Mouse (Mus musculus) embryonic facial prominence, embryonic 14.5 days (tissue): ENCODE measurements around the gene Col5a3. TPM values are rescaled to one million over a fixed set of nuclear protein-coding genes. Genes with fewer than 3 reads are reported as not detected.
A peak's percentile ranks its signal among the peaks of the same experiment; 100 is the strongest.

Experiments
- ATAC-seq: fragments of 200-750 bp; cut with Nextera tagmentation; 2 replicates; pipeline ENCODE4 v1.8.0; 2017; ENCODE audit warnings: low read depth, moderate number of reproducible peaks, moderate TSS enrichment
- DNase-seq: peaks from one replicate; pipeline ENCODE4 v3.0.0-alpha.2; 2015; ENCODE audit warnings: low spot score
- H3K27ac ChIP-seq: fragments of 300-500 bp; sonication (generic); replicated peaks from 2 replicates; pipeline ENCODE4 v1.5.1; 2014; ENCODE audit warnings: low read depth, mild to moderate bottlenecking, low read length, moderate library complexity
- H3K27me3 ChIP-seq: fragments of 300-500 bp; sonication (generic); replicated peaks from 2 replicates; pipeline ENCODE4 v1.6.1; 2014; ENCODE audit warnings: low read length; ENCODE audit not compliant: control insufficient read depth, insufficient read depth
- H3K36me3 ChIP-seq: fragments of 300-500 bp; sonication (generic); 2 replicates; pipeline ENCODE4 v1.6.1; 2014; ENCODE audit warnings: low read length, mixed read lengths; ENCODE audit not compliant: control insufficient read depth, insufficient read depth
- H3K4me1 ChIP-seq: fragments of 300-500 bp; sonication (generic); 2 replicates; pipeline ENCODE4 v1.6.1; 2014; ENCODE audit warnings: antibody characterized with exemption, low read length; ENCODE audit not compliant: control insufficient read depth, insufficient read depth
- H3K4me2 ChIP-seq: fragments of 300-500 bp; sonication (generic); 2 replicates; pipeline ENCODE4 v1.6.1; 2014; ENCODE audit warnings: low read depth, mild to moderate bottlenecking, low read length, moderate library complexity, mixed read lengths
- H3K4me3 ChIP-seq: fragments of 300-500 bp; sonication (generic); 2 replicates; pipeline ENCODE4 v1.5.1; 2014; ENCODE audit warnings: low read depth, mild to moderate bottlenecking, low read length
- H3K9ac ChIP-seq: fragments of 300-500 bp; sonication (generic); 2 replicates; pipeline ENCODE4 v1.6.1; 2014; ENCODE audit warnings: low read depth, mild to moderate bottlenecking, low read length, moderate library complexity, mixed read lengths
- H3K9me3 ChIP-seq: fragments of 300-500 bp; sonication (generic); 2 replicates; pipeline ENCODE4 v1.6.1; 2016; ENCODE audit warnings: low read length; ENCODE audit not compliant: control insufficient read depth
- WGBS: fragments of 180-500 bp; shearing (Covaris S2); extraction: QIAGEN DNeasy Blood & Tissue Kit; methylation state at CpG from one replicate; pipeline ENCODE4 v1.1.7; 2014; 5-methylcytosine and 5-hydroxymethylcytosine counted together
- polyA plus RNA-seq: library from polyadenylated mRNA; unstranded; fragments of >200 nt; fragmentation: Nextera tagmentation; extraction: Ambion mirVana; gene quantifications from 2 replicates; pipeline ENCODE4 v1.2.1, GENCODE M21; 2014

Col5a3 gene
- polyA plus RNA-seq, 1 experiment from 2014 or later: 13.2 TPM

DNA sequence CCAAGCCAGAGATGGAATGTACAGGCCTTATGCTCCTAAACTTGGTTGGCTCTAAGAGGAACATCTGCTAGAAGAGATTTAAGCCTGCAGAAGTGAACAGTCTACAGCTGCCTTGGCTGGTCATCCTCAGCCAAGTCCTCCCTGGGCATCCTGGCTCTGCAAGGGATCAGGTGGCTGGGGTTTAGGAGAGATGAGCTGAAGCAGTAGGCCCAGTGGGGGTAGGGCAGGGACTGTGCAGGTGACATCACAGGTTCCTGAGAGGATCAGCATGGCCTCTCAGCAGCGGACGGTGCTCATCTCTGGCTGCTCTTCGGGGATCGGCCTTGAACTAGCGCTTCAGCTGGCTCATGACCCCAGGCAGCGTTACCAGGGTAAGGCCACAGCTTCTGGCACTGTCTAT, 3.4 kb upstream of the Col5a3 start, which contains the start of gene Rdh8:
Rdh8 (plus strand) TSS at position 268 of the 400 bp plus-strand sequence.
- Histone ChIP-seq H3K9me3 (no peaks in the 10 kb centered on the region), H3K4me1 (0 out of 2 replicates have a peak, but pooled peaks cover 4% of the 10 kb centered on the region), H3K27me3 (no peaks in the 10 kb centered on the region; the same call in 1 of the 2 replicates), H3K27ac (no peak within 1 kb of the TSS), H3K4me3 (no peak within 1 kb of the TSS), H3K4me2 (no peak within 1 kb of the TSS), H3K9ac (no peak within 1 kb of the TSS), H3K36me3 (no peaks in the 10 kb centered on the region)
- no peak for DNase-seq
- ATAC-seq: no peak
- WGBS: 68% methylated on average over 6 of the region's 6 CpGs

DNA sequence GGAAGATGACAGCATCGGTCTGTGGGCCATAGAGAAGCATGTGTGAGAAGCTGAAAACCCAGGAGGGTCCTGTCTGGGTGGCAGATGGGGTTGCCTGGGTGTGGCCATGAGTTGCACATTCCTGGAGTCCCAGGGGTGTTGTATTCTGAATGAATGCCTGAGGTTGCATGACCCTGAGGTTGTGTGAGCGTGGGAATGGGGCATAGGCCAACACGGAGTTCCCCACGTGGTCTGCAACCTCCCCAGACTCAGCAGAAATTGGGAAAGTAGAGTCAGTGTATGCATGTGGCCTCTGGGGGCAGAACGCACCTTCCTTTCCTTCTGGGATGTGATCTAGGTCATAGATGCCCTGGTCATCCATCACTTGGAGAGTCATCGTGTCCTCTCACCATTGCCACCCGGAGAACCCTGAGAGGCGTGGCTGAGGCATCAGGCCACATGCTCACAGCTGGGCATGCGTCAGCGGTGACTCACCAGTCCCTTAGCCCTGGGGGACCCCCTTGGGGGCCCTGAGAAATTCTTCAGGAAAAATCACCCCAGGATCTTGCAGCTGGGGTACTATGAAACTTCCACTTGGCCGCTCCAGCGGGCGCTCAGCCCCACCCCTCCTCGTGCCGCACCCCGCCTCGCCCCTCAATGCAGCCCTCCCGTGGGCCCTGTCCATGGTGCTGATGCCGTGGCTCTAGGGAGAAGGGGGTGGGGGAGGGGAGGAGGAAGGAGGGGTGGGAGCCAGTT, 2.2 kb downstream of the Col5a3 start:
- H3K36me3 ChIP-seq: no peaks in the 10 kb centered on the region
- H3K4me1 ChIP-seq: peaks cover 11% of the 10 kb centered on the region; the same call in 1 of the 2 replicates
- H3K4me2 ChIP-seq: peak overlapping the region; percentile 21
- peak; percentile 54 for ATAC-seq
- WGBS: 10% methylated on average over 19 of the region's 19 CpGs
- no peak overlapping the region for H3K9ac ChIP-seq
- no peak overlapping the region for H3K4me3 ChIP-seq
- no peaks in the 10 kb centered on the region for H3K9me3 ChIP-seq
- no peak overlapping the region for H3K27ac ChIP-seq
- H3K27me3 ChIP-seq: no peaks in the 10 kb centered on the region; the same call in 1 of the 2 replicates
- peak; percentile 59 for DNase-seq

DNA sequence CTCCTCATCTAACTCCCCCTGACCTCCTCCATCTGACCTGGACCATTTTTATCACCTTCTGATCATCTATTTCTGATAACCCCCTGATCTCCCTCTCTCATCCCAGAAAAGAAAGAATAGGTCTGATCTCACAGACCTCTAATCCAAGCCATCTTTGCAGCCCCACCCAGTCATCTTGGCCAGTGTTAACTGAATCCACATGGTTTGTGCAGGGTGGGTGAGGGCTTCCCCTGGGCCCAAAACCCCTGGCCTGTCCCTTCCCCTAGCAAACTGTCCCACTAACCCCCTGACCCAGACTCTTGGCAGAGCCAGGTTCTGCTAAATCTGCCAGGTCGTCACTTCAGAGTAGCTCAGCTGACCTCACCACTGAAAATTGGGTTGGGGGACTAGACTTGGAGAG, 4.1 kb downstream of the Col5a3 start:
- DNase-seq (no peak), ATAC-seq (no peak)
- Histone ChIP-seq H3K27me3 (no peaks in the 10 kb centered on the region; the same call in 1 of the 2 replicates), H3K36me3 (no peaks in the 10 kb centered on the region), H3K9me3 (no peaks in the 10 kb centered on the region), H3K4me3 (no peak overlapping the region), H3K4me1 (peaks cover 11% of the 10 kb centered on the region; the same call in 1 of the 2 replicates), H3K27ac (no peak overlapping the region), H3K4me2 (no peak overlapping the region), H3K9ac (no peak overlapping the region)
- 55% methylated on average over 1 of the region's 1 CpGs for WGBS

DNA sequence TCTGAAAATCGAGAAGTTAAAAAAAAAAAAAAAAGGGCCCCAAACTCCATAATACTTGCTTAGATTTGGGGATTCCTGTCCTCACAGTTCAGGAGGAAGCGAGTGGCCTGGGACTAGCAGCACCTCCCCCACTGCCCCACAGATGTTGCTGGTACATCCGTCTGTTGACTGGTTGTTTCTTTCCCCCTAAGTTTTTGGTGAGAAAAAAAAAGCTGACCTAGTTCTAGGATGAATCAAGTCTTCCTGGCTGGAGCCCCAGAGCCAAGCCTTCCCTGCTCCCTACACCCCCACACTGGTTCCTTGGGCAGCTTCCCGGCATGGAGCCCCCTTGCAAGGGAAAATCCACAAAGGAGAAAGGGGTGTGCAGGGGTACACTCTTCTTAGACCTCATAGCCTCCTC, 4.6 kb downstream of the Col5a3 start:
- Histone ChIP-seq H3K4me3 (no peak overlapping the region), H3K9me3 (no peaks in the 10 kb centered on the region), H3K4me1 (peaks cover 11% of the 10 kb centered on the region; the same call in 1 of the 2 replicates), H3K27me3 (no peaks in the 10 kb centered on the region; the same call in 1 of the 2 replicates), H3K9ac (no peak overlapping the region), H3K27ac (no peak overlapping the region), H3K36me3 (no peaks in the 10 kb centered on the region), H3K4me2 (no peak overlapping the region)
- DNase-seq: no peak
- 43% methylated on average over 4 of the region's 4 CpGs for WGBS
- no peak for ATAC-seq

DNA sequence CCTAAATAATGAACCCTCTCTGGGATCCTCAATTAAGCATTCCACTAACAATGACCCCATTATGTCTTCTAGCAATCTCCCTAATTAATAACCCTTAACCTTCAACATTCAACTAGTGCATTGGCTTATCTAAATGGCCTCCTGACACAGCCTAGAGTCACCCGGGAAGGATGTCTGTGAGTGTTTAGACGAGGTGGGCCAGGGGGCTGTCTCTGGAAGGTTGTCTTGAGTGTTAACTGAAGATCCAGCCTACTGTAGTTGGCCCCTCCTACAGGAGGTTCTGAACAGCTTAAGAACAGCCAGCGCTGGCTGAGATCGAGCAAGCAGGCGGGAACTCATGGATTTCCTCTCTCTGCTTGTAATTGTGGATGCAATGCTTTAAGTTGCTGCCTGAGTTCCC, 9.2 kb downstream of the Col5a3 start:
- Histone ChIP-seq H3K27ac (no peak overlapping the region), H3K4me1 (no peaks in the 10 kb centered on the region), H3K36me3 (no peaks in the 10 kb centered on the region), H3K4me3 (no peak overlapping the region), H3K9ac (no peak overlapping the region), H3K27me3 (no peaks in the 10 kb centered on the region), H3K4me2 (no peak overlapping the region), H3K9me3 (peaks cover 6% of the 10 kb centered on the region; the same call in 1 of the 2 replicates)
- no peak for ATAC-seq
- 35% methylated on average over 5 of the region's 5 CpGs for WGBS
- no peak for DNase-seq

DNA sequence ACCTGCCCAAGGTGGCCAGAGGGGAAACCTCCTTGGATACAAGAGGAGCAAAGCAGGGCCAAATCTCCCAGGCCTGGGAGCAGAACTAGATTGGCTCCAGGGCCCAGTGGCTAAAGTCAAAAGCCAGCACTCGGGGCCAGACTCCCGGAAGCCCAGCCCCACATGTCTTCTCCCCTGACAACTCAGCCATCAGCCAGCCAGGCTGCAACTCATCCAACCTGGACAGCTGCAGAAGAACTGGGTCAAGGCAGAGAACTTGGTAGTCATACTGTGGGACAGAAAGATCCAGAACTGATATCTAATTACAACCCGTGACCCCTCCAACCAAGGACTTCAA, 9.7 kb downstream of the Col5a3 start:
- Histone ChIP-seq H3K36me3 (no peaks in the 10 kb centered on the region), H3K4me2 (no peak overlapping the region), H3K27me3 (no peaks in the 10 kb centered on the region), H3K4me1 (no peaks in the 10 kb centered on the region), H3K27ac (no peak overlapping the region), H3K4me3 (no peak overlapping the region), H3K9me3 (peaks cover 6% of the 10 kb centered on the region; the same call in 1 of the 2 replicates), H3K9ac (no peak overlapping the region)
- WGBS: 69% methylated on average over 3 of the region's 3 CpGs
- ATAC-seq (no peak), DNase-seq (no peak)

DNA sequence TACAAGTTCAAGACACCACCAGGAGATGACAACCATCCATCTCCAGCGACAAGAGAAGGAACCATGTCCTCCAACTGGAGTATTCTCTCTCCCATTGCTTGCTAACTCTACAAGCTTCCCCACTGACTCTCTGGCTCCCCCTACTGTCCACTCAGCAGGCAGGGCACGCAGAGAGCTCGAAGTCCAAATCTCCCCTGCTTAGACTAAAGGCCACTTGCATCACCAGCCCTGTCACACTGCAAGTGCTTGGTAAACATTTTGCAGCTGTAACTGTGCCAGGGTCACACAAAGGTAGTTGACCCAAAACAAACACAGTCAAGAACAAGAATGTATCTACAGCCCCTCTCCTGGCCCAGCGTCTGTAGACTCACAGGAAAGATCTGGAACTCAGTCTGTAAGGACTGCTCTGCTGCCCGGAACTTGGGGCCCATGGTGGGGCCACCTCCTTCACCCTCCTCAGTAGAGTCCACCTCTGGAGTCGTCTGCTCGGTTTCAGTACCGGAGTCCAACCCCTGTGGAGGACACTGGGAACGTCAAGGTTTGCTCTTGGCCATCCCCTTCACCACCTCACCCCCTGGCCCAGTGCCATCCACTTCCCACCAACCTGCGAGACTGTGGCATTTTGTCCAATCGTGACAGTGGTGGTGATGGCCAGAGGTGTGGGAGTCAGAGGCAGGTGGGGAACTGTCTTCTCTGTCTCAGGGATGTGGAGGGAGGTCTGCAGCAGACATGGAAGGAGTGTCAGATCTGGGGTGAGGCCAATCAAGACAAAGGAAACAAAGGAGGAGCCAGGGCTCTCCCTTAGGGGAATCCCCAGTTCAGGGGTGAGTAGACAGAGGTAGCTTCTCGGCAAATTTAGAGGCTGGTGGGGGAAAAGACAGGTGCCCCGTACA, 10.4 kb downstream of the Col5a3 start:
- H3K36me3 ChIP-seq: no peaks in the 10 kb centered on the region
- DNase-seq (peak; percentile 10), ATAC-seq (no peak)
- H3K9ac ChIP-seq: no peak overlapping the region
- H3K4me2 ChIP-seq: no peak overlapping the region
- 71% methylated on average over 13 of the region's 13 CpGs for WGBS
- H3K27me3 ChIP-seq: no peaks in the 10 kb centered on the region
- H3K4me1 ChIP-seq: no peaks in the 10 kb centered on the region
- no peak overlapping the region for H3K4me3 ChIP-seq
- H3K27ac ChIP-seq: no peak overlapping the region
- peaks cover 6% of the 10 kb centered on the region; the same call in 1 of the 2 replicates for H3K9me3 ChIP-seq

DNA sequence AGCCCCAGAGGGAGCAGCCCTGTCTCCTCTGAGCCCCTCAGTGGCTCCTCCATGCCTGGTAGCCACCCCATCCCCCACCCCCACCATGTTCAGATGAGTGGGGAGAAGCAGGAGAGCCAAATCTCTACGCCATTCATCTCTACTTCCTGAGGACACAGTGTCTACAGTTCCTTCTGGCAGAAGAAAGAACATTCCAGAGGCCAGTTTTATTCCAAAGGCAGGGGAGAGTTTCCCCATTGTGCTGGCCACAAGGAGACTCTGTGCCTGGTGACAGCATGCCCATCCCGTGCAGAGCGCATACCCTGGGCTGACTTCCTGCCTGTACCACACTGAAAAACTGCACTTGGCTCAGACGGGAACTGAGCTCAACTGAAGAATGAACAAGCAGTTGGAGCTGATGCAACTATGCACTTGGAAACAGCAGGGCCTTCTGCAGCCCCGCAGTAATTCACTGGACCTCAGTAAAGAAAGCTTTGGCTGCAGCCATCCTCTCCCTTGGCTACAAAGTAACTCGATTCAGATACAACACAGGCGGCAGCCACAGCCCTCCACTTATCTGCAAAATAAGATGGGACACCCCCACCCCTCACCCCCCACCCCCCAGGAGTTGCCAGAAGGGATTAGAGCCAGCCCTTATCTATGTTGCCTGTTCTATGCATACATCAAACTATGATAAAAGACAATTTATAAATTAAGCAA, 20.6 kb downstream of the Col5a3 start:
- DNase-seq (peak; percentile 76), ATAC-seq (peak; percentile 81)
- Histone ChIP-seq H3K4me2 (no peak overlapping the region), H3K4me3 (no peak overlapping the region), H3K9ac (no peak overlapping the region), H3K27ac (peak overlapping the region; percentile 41), H3K27me3 (no peaks in the 10 kb centered on the region), H3K36me3 (no peaks in the 10 kb centered on the region), H3K4me1 (peaks cover 13% of the 10 kb centered on the region), H3K9me3 (no peaks in the 10 kb centered on the region)
- 25% methylated on average over 7 of the region's 7 CpGs for WGBS
